Mouse (Mus musculus) neutrophil, adult 5-6 weeks (primary cell): ENCODE measurements at regions not wholly inside any gene's neighbourhood (a gene's known extent, or its start where the extent isn't known, plus 50 kb on each side); places are given as distances from the start of the nearest gene placed in this dataset.
"Not testable (repeated sequence)": the region's sequence is repeated elsewhere in the genome, so short reads cannot be mapped to it uniquely, and the experiment has no call there.

ENCODE experiments used
- ATAC-seq: fragments of 151-379, 151-347 bp; 2 replicates; pipeline ENCODE4 v1.8.0; 2017; ENCODE audit warnings: mild to moderate bottlenecking, moderate TSS enrichment; ENCODE audit not compliant: insufficient number of reproducible peaks, poor library complexity, low FRiP score, severe bottlenecking; ENCODE audit errors: extremely low read depth

GRCm38 (mm10) chr12:18207941-18208340 lies 306.4 kb upstream of the 5730507C01Rik start:
- ATAC-seq = not testable (repeated sequence)

- ATAC-seq = 0 out of 2 replicates have a peak, but pooled peaks have one; percentile 33
Observed at GRCm38 (mm10) chr12:18216432-18216926, 297.8 kb upstream of the 5730507C01Rik start.

- no peak for ATAC-seq
Observed at GRCm38 (mm10) chr12:18224516-18224915, 289.8 kb upstream of the 5730507C01Rik start.

- no peak for ATAC-seq
Observed at GRCm38 (mm10) chr12:18226691-18227090, 287.6 kb upstream of the 5730507C01Rik start.

DNA sequence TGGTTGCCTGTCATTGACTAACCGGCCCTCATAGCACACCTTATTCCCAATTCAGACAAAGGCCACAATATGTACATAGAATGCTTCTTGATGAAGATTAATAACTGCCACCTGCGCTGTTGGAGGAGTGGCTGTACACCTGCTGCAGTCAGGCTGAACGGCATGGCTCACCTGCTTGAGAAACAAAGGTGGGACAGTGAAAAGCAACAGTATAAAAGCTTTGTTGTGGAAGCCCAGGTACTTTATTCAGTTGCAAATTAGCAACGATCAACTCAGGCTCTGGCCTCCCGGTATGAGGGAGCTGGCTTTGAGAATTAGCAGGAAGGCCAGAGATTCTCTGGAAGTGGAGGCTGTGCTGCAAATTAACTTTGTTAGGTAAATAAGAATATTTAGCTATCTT lies 282.4 kb upstream of the 5730507C01Rik start:
- not testable (repeated sequence) for ATAC-seq

DNA sequence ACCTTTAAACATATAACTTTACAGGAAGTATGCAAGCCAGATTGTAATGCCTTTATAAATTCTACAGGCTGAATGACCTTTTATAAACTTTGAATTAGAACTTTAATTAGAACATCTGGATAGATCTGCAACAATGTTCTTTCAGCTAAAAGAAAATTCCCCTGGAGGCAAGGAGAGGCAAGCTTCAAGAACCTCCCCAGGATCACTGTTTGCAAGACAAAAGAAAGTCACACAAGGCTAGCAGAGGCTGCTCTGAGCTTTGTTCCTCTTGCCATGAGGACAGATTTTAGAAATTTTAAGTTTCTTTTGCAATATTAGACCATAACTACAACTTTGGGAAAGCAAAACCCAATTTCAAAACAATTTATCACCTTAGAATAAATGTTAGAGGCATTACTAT lies 278.0 kb upstream of the 5730507C01Rik start:
- ATAC-seq = not testable (repeated sequence)

DNA sequence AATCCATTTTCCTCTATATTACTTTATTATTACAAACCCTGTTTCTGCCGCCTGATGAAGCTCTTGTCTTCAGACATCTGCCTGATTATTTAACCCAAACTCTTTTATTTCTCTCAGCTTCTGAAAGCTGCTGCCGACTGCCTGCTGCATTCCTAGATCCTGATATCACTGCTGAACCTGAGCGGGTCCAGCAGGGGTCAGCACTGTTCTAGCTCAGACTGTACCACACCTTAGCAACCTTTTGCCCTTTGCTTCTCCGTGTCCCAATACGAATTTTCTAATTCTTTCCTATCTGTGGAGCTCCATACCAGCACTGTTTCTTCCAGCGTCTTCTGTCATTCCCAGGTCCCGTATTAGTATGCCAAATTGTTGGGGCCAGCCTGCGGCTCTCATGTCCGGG lies 276.8 kb upstream of the 5730507C01Rik start:
- ATAC-seq = no peak
